Mouse (Mus musculus) lung, embryonic 15.5 days (tissue): Measurements from ENCODE around the gene Thtpa. TPM values are rescaled to one million over a fixed set of nuclear protein-coding genes. Genes with fewer than 3 reads are reported as not detected.

Experiments
- ATAC-seq: fragments of 200-750 bp; cut with Nextera tagmentation; 2 replicates; pipeline ENCODE4 v1.8.0; 2017; ENCODE audit warnings: moderate number of reproducible peaks, borderline replicate concordance; ENCODE audit not compliant: low FRiP score, low TSS enrichment; ENCODE audit errors: extremely low read depth
- H3K27ac ChIP-seq: fragments of 300-500 bp; sonication (generic); 2 replicates; pipeline ENCODE4 v1.5.1; 2015; ENCODE audit warnings: moderate library complexity, mild to moderate bottlenecking, inconsistent platforms
- H3K27me3 ChIP-seq: fragments of 300-500 bp; sonication (generic); 2 replicates; pipeline ENCODE4 v1.6.1; 2015; ENCODE audit warnings: inconsistent platforms
- H3K36me3 ChIP-seq: fragments of 300-500 bp; sonication (generic); 2 replicates; pipeline ENCODE4 v1.6.1; 2015; ENCODE audit warnings: inconsistent platforms
- H3K4me1 ChIP-seq: fragments of 300-500 bp; sonication (generic); 2 replicates; pipeline ENCODE4 v1.6.1; 2015; ENCODE audit warnings: inconsistent platforms
- H3K4me2 ChIP-seq: fragments of 300-500 bp; sonication (generic); 2 replicates; pipeline ENCODE4 v1.6.1; 2015; ENCODE audit warnings: inconsistent platforms, mild to moderate bottlenecking, moderate library complexity
- H3K4me3 ChIP-seq: fragments of 300-500 bp; sonication (generic); 2 replicates; pipeline ENCODE4 v1.5.1; 2015; ENCODE audit warnings: mild to moderate bottlenecking, inconsistent platforms
- H3K9ac ChIP-seq: fragments of 300-500 bp; sonication (generic); 2 replicates; pipeline ENCODE4 v1.6.1; 2015; ENCODE audit warnings: inconsistent platforms
- H3K9me3 ChIP-seq: fragments of 300-500 bp; sonication (generic); 2 replicates; pipeline ENCODE4 v1.6.1; 2016; ENCODE audit warnings: inconsistent platforms
- WGBS: fragments of 180-500 bp; shearing (Covaris S2); methylation state at CpG from one replicate; pipeline ENCODE4 v1.1.7; 2015; 5-methylcytosine and 5-hydroxymethylcytosine counted together
- polyA plus RNA-seq: library from polyadenylated mRNA; unstranded; fragments of >200 nt; fragmentation: Nextera tagmentation; extraction: Ambion mirVana; gene quantifications from 2 replicates; pipeline ENCODE4 v1.2.1, GENCODE M21; 2015

The Thtpa gene
- polyA plus RNA-seq, 1 experiment from 2014 or later = 22.0 TPM

DNA sequence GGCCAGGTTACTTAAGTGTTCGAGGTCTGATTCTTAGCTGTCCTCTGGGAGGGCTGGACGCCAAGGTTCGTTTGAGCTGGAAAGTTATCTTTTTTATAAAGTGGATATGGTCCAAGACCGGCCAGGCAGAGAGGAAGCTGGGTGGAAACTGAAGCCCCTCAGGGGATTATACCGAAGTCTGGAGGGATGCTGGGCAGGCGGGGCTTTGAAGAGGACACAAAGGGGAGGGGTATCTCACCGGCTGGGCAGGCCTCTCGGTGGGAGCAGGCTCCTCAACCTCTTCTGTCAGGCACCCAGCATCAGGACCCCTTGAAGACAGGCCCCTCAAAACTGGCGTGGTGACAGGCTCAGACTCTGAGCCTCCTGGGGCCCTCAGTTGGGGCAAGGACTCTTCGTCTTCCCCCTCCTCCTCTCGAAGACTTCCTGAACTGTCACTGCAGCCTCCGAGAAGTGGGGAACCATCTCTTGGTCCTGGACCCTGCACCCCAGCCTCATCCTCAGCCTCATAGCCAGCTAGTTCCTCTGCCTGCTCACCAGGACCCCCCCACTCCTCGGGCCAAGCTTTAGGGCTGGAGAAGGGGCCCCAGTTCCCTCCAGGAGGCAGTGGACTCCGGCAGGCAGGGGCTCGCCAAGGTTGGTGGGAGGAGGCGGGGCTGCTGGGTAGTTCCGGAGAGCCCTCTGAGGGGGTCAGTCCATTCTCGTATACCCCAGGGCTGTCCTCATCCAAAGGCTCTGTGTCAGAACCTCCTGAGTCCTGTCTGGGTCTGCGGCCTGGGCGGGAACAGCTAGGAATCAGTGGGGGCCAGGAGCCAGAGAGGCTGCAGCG lies 14.7 kb downstream of the Thtpa start:
- Histone ChIP-seq H3K4me3 (no peak overlapping the region), H3K9me3 (no peaks in the 10 kb centered on the region), H3K9ac (no peak overlapping the region), H3K4me1 (peaks cover 34% of the 10 kb centered on the region), H3K4me2 (no peak overlapping the region), H3K36me3 (no peaks in the 10 kb centered on the region), H3K27ac (no peak overlapping the region), H3K27me3 (peaks cover 53% of the 10 kb centered on the region)
- ATAC-seq = no peak
- 9% methylated on average over 21 of the region's 21 CpGs for WGBS

DNA sequence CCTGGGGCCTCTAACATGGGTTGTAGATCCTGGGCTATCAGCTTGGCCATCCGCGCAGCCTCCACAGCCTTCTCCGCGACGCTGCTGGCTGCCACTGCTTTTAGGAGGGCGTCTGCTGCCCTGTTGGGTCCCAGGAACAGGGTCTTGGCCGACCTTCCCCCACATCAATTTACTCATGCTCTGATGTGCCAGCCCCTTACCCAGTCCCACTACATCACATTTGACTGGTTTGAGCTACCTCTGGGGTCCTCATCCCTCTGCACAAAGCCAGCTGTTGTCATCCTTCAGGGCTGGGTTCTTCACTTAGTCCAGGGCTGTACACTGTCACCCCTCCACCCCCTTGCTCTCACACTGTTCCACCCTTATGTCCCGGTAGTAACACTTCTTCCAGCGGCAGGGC lies 15.5 kb downstream of the Thtpa start:
- Histone ChIP-seq H3K9me3 (no peaks in the 10 kb centered on the region), H3K36me3 (no peaks in the 10 kb centered on the region), H3K27me3 (peaks cover 61% of the 10 kb centered on the region), H3K27ac (no peak overlapping the region), H3K4me3 (no peak overlapping the region), H3K9ac (no peak overlapping the region), H3K4me2 (no peak overlapping the region), H3K4me1 (peaks cover 34% of the 10 kb centered on the region)
- no peak for ATAC-seq
- WGBS = 22% methylated on average over 9 of the region's 9 CpGs

DNA sequence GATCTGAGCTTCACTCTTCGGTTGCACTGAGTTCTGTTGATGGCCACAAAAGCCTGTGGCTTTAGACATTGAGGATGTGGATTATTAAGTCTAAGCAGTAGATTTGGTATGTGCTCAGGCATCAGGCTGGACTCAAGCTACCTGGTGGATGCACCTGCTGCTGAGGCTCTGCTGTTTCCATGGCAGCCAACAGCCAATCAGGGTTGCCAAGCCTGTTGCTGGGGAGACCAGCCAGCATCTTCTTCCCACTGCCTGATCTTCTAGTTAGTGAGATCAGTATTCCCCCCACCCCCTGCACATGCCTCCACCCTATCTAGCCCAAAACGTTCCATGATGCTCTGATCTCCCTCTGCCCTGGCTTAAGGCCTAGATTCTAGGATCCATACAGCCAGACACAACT lies 17.1 kb downstream of the Thtpa start:
- Histone ChIP-seq H3K27me3 (peaks cover 77% of the 10 kb centered on the region), H3K9ac (no peak overlapping the region), H3K4me1 (peaks cover 41% of the 10 kb centered on the region), H3K9me3 (no peaks in the 10 kb centered on the region), H3K4me3 (no peak overlapping the region), H3K27ac (no peak overlapping the region), H3K4me2 (no peak overlapping the region), H3K36me3 (no peaks in the 10 kb centered on the region)
- 72% methylated on average over 2 of the region's 2 CpGs for WGBS
- ATAC-seq = no peak

DNA sequence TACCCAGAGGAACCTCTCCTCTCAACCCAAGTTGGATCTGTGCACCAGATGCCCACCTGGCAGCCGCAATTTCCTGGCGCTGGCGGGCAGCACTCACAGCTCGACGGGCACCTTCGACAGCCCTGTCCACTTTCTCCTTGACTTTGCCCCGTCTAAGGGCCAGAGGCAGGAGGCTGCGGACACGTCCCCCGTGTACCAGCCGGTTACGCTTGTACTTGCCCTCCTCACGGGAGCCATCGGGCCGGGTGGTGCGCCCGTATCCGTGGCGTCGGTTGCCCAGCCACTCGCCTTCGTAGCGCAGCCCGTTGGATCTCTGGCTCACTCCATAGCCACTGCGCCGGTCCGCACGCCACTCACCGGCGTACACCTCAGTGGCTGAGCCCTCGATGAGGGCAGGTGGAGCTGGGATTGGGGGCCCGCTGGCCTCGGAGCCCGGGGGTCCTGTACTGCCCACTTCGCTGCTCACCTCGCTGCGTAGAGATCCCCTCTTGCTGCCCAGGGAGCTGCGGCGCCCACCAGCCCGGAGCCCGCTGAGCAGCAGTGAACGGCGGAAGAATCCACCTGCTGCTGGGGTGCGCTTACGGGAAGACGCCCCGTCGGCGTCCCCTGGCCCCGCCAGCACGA lies 18.9 kb downstream of the Thtpa start:
- no peak for ATAC-seq
- H3K27me3 ChIP-seq = peaks cover 87% of the 10 kb centered on the region
- no peak overlapping the region for H3K27ac ChIP-seq
- no peaks in the 10 kb centered on the region for H3K9me3 ChIP-seq
- H3K36me3 ChIP-seq = no peaks in the 10 kb centered on the region
- no peak overlapping the region for H3K9ac ChIP-seq
- H3K4me1 ChIP-seq = peaks cover 40% of the 10 kb centered on the region
- 57% methylated on average over 51 of the region's 51 CpGs for WGBS
- peak overlapping the region; percentile 55; the same call in 1 of the 2 replicates for H3K4me3 ChIP-seq
- 0 out of 2 replicates have a peak overlapping the region, but pooled peaks have one; percentile 6 for H3K4me2 ChIP-seq

DNA sequence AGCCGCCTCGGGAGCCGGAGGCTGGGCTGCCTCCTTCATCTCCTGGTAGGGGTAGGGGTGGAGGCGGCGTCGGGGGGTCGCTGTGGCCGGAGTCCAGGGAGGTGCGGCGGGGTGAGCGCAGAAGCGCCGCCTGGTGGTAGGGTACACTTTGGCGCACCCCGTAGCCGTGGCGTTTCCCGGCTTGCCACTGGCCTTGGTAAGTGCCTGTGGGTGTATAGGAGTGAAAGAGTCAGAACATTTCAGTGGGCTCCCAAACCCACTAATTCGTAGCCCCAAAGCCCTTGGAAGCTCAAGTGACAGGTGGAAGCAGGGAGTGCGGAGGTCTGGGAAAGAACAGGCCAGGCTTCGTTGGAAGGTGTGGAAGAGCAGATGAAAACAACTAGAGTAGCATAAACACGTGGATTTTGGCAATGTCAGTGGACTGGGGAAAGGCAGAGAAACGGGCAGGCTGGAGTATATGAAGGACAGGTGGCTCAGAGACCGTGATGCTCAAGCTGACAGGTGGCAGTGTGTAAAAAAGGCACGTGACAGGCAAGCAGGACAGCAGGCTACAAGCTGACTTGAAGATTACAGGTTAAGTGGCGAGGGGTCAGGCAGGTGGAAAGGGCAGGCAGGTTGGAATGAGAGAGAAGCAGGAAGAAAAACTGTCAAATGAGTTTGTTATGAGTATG lies 19.5 kb downstream of the Thtpa start:
- ATAC-seq = no peak
- no peak overlapping the region for H3K27ac ChIP-seq
- H3K9ac ChIP-seq = no peak overlapping the region

DNA sequence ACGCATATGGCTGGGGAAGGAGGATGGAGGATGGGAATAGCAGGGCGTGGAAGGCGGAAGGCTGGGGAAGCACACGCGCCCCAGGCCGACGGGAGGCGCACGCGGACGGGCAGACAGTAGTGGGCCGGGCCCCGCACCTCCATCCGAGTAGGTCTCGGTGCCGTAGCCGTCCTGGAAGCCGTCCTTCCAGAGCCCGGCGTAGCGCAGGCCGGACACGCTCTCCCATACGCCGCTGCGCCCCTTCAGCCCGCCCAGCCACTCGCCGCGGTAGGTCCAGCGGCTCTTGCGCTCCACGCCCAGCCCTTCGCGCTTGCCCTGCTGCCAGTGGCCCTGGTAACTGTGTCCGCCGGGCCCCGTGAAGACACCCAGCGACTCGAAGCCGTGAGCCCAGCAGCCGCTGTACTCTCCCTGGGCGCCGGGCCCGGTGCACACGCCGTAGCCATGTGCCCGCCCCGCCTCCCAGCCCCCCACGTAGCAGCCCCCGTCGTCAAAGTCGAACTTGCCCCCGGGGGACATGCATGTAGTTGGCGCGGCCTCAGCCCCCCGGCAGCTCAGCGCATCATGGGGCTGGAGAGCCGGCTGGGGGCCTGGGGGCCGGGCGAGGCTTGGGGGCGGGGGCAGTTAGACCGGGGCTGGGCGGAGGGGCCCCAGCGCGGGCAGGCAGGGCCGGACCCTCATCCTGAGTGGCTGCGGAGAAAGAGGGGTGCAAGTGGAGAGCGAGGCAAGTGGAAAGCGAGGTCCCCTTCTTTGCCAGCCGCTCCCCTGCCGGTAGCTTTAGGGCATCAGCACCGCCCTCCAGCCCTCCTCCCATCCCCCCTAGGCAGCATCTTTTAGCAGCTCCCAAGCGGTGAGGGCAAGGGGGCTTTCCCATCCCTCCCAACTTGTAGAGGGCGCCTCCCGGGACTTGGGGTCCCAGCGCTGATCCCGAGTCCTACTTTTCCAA lies 20.4 kb downstream of the Thtpa start:
- no peaks in the 10 kb centered on the region for H3K9me3 ChIP-seq
- peak; percentile 56 for ATAC-seq
- no peak overlapping the region for H3K27ac ChIP-seq
- no peaks in the 10 kb centered on the region for H3K36me3 ChIP-seq
- peaks cover 31% of the 10 kb centered on the region for H3K4me1 ChIP-seq
- H3K9ac ChIP-seq = peak overlapping the region; percentile 55
- 0% methylated on average over 62 of the region's 78 CpGs for WGBS
- H3K4me3 ChIP-seq = peak overlapping the region; percentile 55
- peaks cover 72% of the 10 kb centered on the region for H3K27me3 ChIP-seq
- peak overlapping the region; percentile 100 for H3K4me2 ChIP-seq

More for the DNA sequence above, 19.5 kb downstream of the Thtpa start:
- Histone ChIP-seq H3K4me3 (peak overlapping the region; percentile 55), H3K36me3 (no peaks in the 10 kb centered on the region), H3K4me1 (peaks cover 35% of the 10 kb centered on the region), H3K4me2 (peak overlapping the region; percentile 100), H3K9me3 (no peaks in the 10 kb centered on the region), H3K27me3 (peaks cover 81% of the 10 kb centered on the region)
- WGBS = 7% methylated on average over 26 of the region's 26 CpGs

DNA sequence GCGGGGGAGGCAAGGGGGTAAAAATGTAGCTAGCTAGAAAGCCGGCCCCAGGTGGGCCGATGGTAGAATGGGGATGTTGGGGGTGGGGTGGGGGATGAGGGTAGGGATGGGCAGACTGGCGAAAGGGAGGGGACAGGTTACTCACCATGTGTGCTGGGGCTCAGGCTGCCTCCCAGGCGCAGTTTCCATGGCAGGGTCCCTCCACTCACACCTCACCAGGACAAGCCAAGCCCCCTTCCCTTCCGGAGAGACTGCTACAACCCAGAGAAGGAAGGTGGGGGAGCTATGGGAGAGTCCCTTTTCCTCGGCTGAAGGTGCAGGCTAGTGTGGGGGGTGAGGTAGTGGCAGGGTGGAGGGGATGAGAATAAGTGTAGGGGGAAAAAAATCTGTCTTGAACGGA lies 21.3 kb downstream of the Thtpa start:
- no peak overlapping the region for H3K9ac ChIP-seq
- peaks cover 31% of the 10 kb centered on the region for H3K4me1 ChIP-seq
- no peaks in the 10 kb centered on the region for H3K9me3 ChIP-seq
- ATAC-seq = no peak
- no peaks in the 10 kb centered on the region for H3K36me3 ChIP-seq
- H3K27me3 ChIP-seq = peaks cover 64% of the 10 kb centered on the region
- H3K4me3 ChIP-seq = peak overlapping the region; percentile 55
- 0% methylated on average over 8 of the region's 8 CpGs for WGBS
- no peak overlapping the region for H3K27ac ChIP-seq
- H3K4me2 ChIP-seq = peak overlapping the region; percentile 100

DNA sequence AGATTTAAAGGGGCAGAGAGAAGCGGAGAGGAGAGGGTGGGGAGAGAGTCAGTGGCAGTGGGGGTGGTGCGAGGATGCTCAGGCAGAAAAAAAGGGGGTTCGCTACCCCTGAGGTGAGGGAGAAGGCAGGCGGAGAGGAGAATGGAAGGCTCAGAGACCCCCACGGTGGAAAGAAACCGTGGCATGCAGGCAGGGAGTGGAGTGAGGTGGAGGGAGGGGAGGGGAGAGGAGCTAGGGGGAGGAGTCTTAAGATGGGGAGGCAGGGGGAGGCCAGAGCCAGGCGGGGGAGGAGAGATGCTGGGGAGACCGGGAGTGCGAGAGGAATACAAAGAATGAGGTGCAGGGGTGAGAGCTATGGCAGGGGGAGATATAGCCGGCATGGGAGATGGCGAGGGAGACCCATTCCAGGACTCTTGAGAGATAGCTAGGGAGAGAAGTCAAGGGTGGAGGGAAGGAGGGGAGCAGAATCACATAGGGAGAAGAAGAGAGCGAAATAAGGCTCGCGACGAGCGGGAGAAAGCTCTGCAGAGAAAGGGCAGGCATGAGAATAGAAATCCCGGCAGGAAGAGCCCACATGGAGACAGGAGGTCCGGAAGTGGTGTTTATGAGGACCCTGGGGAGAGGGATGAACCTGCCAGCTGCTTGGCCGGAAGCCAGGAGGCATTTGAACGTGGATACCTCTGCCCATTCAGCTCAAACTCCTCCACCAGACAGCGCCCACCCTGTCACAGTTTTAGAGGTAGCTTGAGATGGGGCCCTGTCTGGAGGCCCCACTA lies 22.0 kb downstream of the Thtpa start, which contains the start of gene Jph4:
Gene Jph4, minus strand, starts transcription at position 511 of the 776 bp plus-strand sequence.
- no peak within 1 kb of the TSS for H3K9ac ChIP-seq
- H3K4me1 ChIP-seq = peaks cover 31% of the 10 kb centered on the region
- peak within 1 kb of the TSS; percentile 100 for H3K4me2 ChIP-seq
- peaks cover 56% of the 10 kb centered on the region for H3K27me3 ChIP-seq
- WGBS = 4% methylated on average over 21 of the region's 21 CpGs
- no peaks in the 10 kb centered on the region for H3K36me3 ChIP-seq
- ATAC-seq = no peak
- no peaks in the 10 kb centered on the region for H3K9me3 ChIP-seq
- peak within 1 kb of the TSS; percentile 55; the same call in 1 of the 2 replicates for H3K4me3 ChIP-seq
- H3K27ac ChIP-seq = no peak within 1 kb of the TSS

DNA sequence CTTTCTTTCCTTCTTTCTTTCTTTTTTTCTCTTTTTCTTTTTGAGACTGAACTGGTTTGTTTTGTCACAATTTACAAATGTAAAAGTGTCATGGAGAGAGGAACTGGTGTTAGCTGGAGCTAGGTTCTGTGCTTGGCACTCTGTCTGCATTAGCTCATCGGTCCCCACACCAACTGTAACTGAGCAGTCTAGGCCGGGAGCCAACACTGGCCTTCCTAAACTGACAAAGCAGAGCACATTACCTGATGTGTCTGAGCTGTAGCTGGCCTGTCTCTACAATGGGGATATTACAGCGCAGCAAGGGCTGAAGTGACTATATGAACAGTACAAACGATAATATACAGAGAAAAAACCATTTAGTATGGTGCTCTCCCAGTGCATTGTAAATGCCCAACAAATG lies 24.3 kb downstream of the Thtpa start:
- Histone ChIP-seq H3K9ac (no peak overlapping the region), H3K27ac (no peak overlapping the region), H3K4me1 (peaks cover 34% of the 10 kb centered on the region), H3K4me3 (no peak overlapping the region), H3K9me3 (no peaks in the 10 kb centered on the region), H3K36me3 (no peaks in the 10 kb centered on the region), H3K27me3 (peaks cover 41% of the 10 kb centered on the region), H3K4me2 (no peak overlapping the region)
- 70% methylated on average over 4 of the region's 4 CpGs for WGBS
- ATAC-seq = no peak

DNA sequence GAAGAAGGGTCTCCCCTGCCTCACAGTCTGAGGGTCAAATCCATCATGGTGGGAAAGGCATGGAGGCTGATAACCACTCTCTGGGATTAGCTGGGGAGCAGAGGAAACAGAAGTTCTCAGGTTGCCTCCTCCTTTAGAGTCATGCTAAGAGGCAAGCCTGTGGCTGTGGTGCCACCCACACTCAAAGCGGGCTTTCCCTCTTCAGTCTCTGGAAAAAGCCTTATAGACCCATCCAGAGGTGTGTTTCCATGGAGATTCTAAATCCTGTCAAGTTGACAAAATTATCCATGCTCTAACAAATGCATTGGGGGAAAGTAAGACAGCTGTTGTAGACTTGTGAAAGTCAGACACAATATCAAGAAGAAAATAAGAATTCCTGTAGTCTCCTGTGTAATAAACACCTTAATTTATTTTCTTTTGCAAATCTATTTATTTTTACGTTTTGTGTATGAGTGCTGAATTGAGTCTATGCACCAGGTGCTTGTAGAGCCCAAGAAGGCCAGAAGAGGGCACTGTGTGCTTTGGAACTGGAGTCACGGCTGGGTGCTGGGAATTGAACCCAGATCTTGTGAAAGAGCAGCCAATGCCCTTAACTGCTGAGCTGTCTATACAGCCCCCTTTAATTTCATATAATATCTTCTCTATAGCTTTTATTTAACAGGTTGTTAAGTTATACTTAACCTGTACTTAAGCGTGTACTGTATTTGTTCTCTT lies 25.0 kb downstream of the Thtpa start:
- WGBS = 60% methylated on average over 4 of the region's 4 CpGs
- peaks cover 33% of the 10 kb centered on the region for H3K27me3 ChIP-seq
- H3K36me3 ChIP-seq = no peaks in the 10 kb centered on the region
- H3K9me3 ChIP-seq = no peaks in the 10 kb centered on the region
- peaks cover 26% of the 10 kb centered on the region for H3K4me1 ChIP-seq
- no peak overlapping the region for H3K4me3 ChIP-seq
- no peak for ATAC-seq
- no peak overlapping the region for H3K27ac ChIP-seq
- no peak overlapping the region for H3K9ac ChIP-seq
- H3K4me2 ChIP-seq = no peak overlapping the region
